Mouse (Mus musculus) spleen, postnatal 10 days (tissue): ENCODE results near the gene Lrp1.

ENCODE experiments used
- DNase-seq, 2 experiments: peaks; one replicate each; pipeline ENCODE4 v3.0.0; 2021 to 2022; ENCODE audit warnings: low spot score in 2 of 2

Lrp1 gene

DNA sequence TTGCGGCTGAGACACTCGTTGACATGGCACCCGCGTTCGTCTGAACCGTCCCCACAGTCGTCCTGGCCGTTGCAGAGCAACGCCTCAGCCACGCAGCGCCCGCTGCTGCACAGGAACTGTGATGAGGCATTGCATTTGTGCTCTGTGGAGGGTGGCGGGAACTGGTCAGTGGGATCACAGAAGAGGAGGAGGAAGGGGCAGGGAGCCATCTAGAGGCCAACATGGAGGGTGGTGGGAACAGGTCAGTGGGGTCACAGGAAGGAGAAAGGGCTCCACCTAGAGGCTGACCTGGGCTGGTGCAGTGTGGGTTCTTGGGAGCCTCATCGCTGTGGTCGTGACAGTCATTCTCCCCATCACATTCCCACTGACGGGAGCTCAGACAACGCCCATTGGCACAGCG is 65.2 kb downstream of the Lrp1 start:
- peak in 1 of 2 experiments; percentile 60 for DNase-seq

DNA sequence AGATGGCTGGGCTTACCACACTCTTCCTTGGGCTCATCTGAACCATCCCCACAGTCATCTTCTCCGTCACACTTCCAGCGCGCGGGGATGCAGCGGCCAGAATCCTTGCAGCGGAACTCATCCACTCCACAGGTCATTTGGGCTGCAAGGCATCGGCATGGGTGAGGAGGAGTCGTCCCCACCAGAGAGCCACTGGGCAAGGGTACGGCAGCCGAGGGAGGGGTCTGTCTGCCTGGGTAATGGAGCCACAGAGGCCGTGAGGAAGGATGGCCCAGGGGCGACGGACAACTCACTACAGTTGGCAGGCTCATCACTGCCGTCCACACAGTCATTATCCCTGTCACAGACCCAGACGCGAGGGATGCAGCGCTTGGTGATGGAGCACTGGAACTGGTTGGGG is 71.1 kb downstream of the Lrp1 start:
- no peak for DNase-seq

DNA sequence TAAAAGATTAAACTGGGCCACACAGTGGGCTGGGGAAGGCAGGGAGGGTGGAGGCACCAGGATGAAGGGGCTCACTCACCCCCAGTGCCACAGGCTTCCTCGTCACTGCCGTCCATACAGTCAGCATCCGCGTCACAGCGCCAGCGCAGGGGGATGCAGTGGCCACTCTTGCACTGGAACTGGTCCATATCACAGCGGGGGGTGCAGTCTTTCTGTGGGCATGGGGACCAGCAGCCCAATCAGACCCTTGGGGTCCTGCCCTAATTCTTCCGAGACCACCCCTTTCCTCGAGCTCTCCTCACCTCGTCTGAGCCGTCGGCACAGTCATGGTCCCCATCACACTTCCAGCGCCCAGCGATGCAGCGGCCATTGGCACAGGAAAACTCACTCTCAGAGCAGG is 72.7 kb downstream of the Lrp1 start:
- no peak for DNase-seq

GRCm38 (mm10) chr10:127546505-127546904 is 74.4 kb downstream of the Lrp1 start:
- no peak for DNase-seq

DNA sequence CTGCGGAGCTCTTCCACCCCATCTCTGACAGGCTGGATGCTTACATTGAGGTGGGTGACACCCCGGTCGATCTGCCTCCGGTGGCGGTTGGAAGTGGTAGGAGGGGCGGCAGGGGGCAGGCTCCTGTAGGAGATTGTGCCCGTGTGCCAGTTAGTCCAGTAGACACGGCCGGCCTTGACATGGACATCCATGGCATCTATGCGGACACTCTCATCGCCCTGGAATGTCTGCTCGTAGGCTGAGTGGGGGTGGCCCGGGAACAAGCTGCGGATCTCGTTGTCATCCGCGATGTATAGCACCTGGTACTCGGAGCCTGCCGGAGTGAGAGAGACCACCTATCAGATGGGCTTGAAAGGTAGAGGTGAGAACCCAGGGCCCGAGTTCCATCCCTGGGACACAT is 76.6 kb downstream of the Lrp1 start:
- no peak for DNase-seq

DNA sequence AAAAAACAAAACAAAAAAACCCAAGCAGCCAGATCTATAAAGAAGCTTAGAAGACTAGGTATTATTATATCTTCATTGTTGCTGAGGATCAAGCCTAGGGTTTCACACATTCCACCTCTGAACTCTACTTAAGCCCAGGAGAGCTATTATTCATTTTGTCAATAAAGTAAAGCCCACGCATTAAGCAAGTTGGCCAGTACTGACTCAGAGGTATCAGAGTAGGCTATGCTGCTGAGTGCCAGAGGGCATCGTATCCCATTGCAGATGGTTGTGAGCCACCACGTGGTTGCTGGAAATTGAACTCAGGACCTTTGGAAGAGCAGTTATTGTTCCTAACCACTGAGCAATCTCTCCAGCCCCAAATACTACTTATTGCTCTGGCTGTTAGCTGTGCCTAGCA is 77.0 kb downstream of the Lrp1 start:
- DNase-seq, result no peak

DNA sequence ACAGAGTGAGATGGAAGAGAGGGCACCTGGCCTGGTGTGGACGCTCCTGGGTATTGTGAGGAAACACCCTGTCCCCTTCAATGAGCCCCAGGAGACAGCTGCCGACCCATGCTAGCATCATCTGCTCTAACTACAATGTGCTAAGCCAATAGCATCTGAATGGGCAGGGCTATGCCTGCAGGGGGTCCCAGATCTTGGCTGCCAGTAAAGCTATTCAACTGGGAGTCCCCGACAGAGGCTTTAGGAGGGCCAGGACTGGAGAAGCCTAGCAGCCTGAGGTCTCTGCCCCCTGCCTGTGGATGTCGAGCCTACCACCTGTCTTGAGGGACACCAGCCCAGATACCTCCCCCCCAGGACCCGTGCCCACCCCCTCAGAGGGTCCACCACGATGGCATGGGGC is 78.2 kb downstream of the Lrp1 start:
- DNase-seq, result no peak

- no peak for DNase-seq
These were observed 78.9 kb downstream of the Lrp1 start for GRCm38 (mm10) chr10:127542084-127542483.

DNA sequence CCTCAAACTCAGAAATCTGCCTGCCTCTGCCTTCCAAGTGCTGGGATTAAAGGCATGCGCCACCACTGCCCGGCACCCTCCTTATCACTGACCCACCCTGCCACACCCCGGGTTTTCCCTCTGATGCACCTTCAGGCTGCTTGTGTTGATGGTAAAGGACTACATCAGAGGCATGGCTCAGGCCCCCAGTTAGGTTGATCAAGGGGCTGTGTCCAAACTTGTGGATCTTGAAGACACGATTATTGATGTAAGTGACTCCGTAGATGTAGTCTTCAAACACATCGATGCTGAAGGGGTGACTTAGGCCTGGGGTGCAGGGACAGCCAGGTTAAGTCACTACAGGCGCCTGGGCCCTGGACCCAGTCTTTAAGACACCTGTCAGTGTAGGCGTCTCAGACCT is 79.4 kb downstream of the Lrp1 start:
- no peak for DNase-seq

DNA sequence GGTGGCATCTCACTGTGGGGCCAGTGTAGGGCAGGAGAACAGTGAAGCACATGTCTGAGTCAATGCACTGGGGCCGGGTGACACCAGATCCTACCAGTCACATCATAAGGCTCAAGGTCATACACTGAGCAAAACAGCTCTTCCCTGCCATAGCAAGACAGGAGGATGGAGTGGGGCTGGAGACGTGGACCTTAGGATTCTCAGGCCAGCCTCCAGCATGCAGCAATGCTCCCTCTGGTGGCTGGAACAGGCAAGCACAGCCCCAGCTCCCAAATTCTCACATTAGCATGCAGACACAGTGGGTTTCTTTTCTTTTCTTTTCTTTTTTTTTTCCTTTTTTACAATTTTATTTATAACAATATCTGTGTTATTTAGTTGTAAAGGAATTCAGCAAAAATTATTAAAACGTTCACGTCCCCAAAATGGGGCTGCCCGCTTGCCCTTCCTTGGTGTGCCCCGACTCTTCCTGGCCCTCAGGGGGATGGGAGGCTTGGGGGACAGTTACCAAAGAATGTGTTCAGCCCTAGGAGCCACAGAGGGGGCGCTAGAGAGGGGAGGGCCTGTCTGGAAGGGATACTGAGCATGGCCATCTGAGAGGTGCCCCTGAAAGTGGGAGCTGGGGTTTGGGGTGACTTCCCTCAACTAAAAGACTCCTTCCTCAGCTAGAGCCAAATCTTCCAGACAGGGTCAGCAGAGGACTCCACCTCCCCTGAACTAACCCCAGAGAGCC is 82.9 kb downstream of the Lrp1 start:
- peak; percentile 63 to 81 for DNase-seq

DNA sequence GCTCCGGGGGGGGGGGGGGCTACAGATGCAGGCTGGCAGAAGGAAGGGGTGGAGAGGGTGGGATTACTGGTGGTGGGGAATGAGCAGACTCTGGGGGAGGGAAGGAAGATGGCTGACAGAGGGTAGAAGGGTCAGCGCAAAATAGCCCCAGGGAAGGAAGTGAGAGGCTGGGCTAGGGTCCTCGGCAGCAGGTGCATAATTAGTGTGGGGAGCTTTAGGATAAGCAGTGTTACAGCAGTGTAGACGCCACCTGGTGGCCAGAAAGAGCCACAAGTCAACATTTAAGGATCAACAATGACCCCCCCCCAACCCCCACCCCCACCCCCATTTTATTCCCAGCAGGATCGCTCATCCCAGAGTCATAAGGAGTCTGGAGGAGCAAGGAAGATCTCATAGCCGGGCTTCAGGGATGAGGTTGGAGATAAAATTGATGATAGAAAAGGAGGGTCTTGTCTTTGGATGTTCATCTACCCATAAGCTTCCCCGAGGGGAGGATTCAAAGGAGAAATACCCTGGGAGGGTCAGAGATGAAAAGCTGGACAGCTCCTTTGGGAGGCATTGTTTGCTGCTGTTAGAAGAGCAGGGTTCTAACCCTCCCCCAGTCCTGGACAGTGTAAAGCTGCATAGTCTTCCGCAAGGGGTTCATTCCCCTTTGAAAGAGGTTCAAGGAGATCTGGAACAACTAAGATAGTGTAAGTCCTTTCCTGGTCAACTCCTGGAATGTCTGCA is 84.2 kb downstream of the Lrp1 start:
- DNase-seq, result peak in 1 of 2 experiments; percentile 60

GRCm38 (mm10) chr10:127534929-127535384 is 86.0 kb downstream of the Lrp1 start:
- DNase-seq, result no peak

- no peak for DNase-seq
These were observed 86.7 kb downstream of the Lrp1 start, which contains the start of gene Nxph4 for GRCm38 (mm10) chr10:127534036-127534928. Gene Nxph4 (minus strand): TSS chr10:127534559.

DNA sequence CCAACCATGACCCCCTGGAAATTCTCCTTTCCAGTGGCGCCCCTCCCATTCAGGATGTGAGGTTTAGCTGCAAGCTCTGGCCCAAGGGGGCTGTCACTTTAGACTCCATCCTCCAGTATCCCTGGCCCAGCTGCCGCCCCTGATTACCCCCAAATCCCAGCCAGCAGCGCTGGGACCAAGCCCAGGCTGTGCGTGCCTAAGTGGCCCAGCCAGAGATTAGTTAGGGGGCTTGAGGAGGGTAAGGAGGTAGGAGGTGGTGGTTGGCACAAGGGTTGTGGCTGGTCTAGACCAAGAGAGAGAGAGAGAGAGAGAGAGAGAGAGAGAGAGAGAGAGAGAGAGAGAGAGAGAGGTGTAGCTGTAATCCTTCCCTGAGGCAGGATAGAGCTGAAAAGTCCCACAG is 89.4 kb downstream of the Lrp1 start:
- DNase-seq, result no peak

- no peak for DNase-seq
These were observed 90.0 kb downstream of the Lrp1 start for GRCm38 (mm10) chr10:127530945-127531344.

DNA sequence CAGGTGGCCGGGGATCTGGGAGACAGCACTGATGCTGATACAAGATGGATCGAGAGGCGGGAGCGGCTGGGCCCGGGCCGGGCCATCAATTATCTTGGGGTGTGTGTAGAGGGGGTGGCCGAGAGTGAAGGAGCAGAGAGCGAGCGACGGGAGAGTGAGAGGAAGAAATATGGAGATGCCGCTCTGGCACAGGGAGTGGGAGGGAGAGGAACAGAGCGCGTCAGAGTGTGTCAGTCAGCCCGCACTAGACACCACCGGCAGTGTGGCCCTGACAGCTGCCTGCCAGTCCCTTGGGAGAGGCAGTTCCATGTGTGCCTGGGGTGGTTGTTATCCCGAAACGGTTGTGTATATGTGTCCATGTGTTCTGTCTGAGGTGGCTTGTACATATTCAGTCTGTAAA is 93.5 kb downstream of the Lrp1 start:
- DNase-seq, result no peak

GRCm38 (mm10) chr10:127526681-127527080 is 94.3 kb downstream of the Lrp1 start:
- peak in 1 of 2 experiments; percentile 65 for DNase-seq

DNA sequence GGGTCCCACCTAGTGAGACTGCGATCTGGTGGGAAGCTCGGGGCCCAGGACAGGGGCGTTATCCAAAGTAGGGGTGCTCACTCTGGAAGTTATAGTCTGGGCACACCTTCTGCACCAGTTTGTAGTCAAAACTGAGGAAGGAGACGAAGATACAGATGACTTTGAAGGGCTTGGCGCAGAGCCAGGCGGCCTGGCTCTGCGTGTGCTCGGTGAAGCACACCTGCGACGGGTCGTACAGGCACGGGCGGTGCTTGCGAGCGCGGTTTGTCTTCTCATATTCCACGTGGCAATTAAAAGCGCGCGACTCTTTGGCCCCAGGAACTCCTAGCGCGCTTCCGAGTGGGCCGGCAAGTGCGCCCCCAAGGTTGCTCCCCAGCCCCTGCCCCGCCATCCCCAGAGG is 94.9 kb downstream of the Lrp1 start:
- no peak for DNase-seq

GRCm38 (mm10) chr10:127524646-127525255 is 96.2 kb downstream of the Lrp1 start:
- DNase-seq, result no peak

DNA sequence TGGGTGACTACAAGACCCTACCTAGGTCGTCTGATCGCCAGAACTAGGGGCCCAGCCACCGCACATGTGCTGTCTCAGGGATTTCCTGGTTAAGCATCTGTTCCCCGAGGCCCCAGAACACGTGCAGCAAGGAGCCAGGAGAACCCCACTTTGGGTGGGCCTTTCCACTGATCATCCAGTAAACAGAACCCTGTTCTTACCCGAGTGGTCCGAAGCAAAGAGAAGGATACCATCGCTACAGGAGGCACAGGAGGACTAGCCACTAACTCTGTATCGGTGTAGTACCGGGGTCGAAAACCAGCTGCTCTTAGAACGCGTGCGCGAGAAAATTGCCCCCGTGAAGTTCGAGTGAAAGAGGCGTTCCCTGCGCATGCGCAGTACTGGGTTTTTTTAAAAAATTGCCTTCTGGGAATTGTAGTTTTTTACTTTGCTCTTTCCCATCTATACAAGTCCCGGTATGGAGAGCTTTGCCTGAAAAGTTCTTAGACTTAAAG is 98.8 kb downstream of the Lrp1 start, which contains the start of gene Shmt2:
Gene Shmt2, minus strand, starts transcription at position 357 of the 494 bp plus-strand sequence.
- peak; percentile 74 to 88 for DNase-seq

GRCm38 (mm10) chr10:127521611-127522080 is 99.3 kb downstream of the Lrp1 start:
- peak in 1 of 2 experiments; percentile 43 for DNase-seq
